Mouse (Mus musculus) c-Kit-positive CD71-negative TER-119-negative erythroid progenitor cells, embryonic 14.5 days (primary cell): ENCODE data around the gene Asf1b.

ENCODE experiments used
- DNase-seq: peaks from one replicate; pipeline ENCODE4 v3.0.0-alpha.2; 2013; ENCODE audit warnings: low read depth

Gene Asf1b

GRCm38 (mm10) chr8:83955106-83955957 lies at the start of gene Asf1b, which contains the start of gene Gm10644:
Gene Asf1b (plus strand): TSS chr8:83955507.
Gene Gm10644 (minus strand): TSS chr8:83955205.
- peak; percentile 100 for DNase-seq

GRCm38 (mm10) chr8:83908583-83908982 lies 46.7 kb upstream of the Asf1b start:
- DNase-seq = no peak

GRCm38 (mm10) chr8:83909311-83909710 lies 46.0 kb upstream of the Asf1b start:
- no peak for DNase-seq

GRCm38 (mm10) chr8:83911809-83912731 lies 43.2 kb upstream of the Asf1b start:
- no peak for DNase-seq

GRCm38 (mm10) chr8:83914232-83914631 lies 41.1 kb upstream of the Asf1b start:
- no peak for DNase-seq

- no peak for DNase-seq
Observed at GRCm38 (mm10) chr8:83914860-83915259, 40.4 kb upstream of the Asf1b start.

- no peak for DNase-seq
Observed at GRCm38 (mm10) chr8:83916015-83916414, 39.3 kb upstream of the Asf1b start.

- no peak for DNase-seq
Observed at GRCm38 (mm10) chr8:83917566-83917965, 37.7 kb upstream of the Asf1b start.

GRCm38 (mm10) chr8:83921558-83921957 lies 33.7 kb upstream of the Asf1b start:
- peak; percentile 76 for DNase-seq

- DNase-seq = no peak
Observed at GRCm38 (mm10) chr8:83922727-83923126, 32.6 kb upstream of the Asf1b start.

GRCm38 (mm10) chr8:83924585-83924984 lies 30.7 kb upstream of the Asf1b start:
- no peak for DNase-seq

- DNase-seq = no peak
Observed at GRCm38 (mm10) chr8:83926266-83926665, 29.0 kb upstream of the Asf1b start.

GRCm38 (mm10) chr8:83934222-83934621 lies 21.1 kb upstream of the Asf1b start:
- no peak for DNase-seq

- no peak for DNase-seq
Observed at GRCm38 (mm10) chr8:83934994-83935393, 20.3 kb upstream of the Asf1b start.

- DNase-seq = no peak
Observed at GRCm38 (mm10) chr8:83935435-83935834, 19.9 kb upstream of the Asf1b start.

GRCm38 (mm10) chr8:83937645-83938044 lies 17.7 kb upstream of the Asf1b start:
- DNase-seq = no peak

GRCm38 (mm10) chr8:83938330-83938729 lies 17.0 kb upstream of the Asf1b start:
- no peak for DNase-seq

GRCm38 (mm10) chr8:83941066-83941677 lies 14.1 kb upstream of the Asf1b start:
- DNase-seq = no peak

- no peak for DNase-seq
Observed at GRCm38 (mm10) chr8:83942446-83942845, 12.9 kb upstream of the Asf1b start.

GRCm38 (mm10) chr8:83945540-83945939 lies 9.8 kb upstream of the Asf1b start:
- no peak for DNase-seq

- no peak for DNase-seq
Observed at GRCm38 (mm10) chr8:83954749-83955105, 580 bp upstream of the Asf1b start.

- no peak for DNase-seq
Observed at GRCm38 (mm10) chr8:83955958-83956218, 581 bp downstream of the Asf1b start.

- DNase-seq = no peak
Observed at GRCm38 (mm10) chr8:83956789-83957188, 1.5 kb downstream of the Asf1b start.
